Mouse (Mus musculus): ENCODE measurements around the gene Fbxl22. TPM values are rescaled to one million over a fixed set of nuclear protein-coding genes. Genes with fewer than 3 reads are reported as not detected.

Gene Fbxl22
- total RNA-seq, 1 experiment from 2014 or later = 0.52 TPM

DNA sequence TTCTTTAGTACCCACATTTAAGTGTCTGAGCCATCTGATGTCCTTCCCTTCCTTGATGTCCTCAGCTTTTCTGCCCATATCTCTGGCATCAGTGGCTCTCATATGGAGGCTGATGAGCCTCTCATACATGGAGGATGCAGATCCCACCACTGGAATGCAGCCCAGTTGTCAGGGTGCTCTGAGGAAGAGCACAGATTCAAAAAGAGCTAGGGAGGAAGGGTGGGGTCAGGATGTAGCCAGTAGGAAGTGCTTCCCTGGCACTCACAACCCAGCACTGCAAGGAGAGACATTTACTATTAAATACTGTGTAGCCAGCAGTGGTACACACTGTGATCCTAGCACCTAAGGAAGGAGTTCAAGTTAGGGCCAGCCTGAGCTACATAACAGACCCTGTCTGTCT, 8.0 kb downstream of the Fbxl22 start:
- DNase-seq = no peak

DNA sequence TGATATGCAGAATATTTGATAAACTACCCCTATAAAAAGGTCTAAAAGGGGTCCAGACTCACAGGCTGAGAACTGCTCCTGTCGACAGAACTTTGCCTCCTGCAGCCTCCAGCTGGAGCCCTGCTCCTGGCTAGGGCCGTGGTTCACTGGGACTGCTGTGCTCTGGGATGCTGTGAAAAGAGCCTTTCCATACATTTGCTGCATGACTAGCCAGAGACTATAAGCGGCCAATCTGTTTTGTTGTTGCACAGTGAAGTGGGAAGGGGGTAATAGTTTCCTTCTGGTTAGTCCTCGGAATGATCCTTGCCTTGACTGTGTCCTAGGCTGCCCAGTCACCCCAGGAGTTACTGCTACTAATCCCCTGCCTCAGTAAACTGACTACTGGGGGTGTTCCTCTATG, 8.4 kb downstream of the Fbxl22 start:
- DNase-seq = no peak

DNA sequence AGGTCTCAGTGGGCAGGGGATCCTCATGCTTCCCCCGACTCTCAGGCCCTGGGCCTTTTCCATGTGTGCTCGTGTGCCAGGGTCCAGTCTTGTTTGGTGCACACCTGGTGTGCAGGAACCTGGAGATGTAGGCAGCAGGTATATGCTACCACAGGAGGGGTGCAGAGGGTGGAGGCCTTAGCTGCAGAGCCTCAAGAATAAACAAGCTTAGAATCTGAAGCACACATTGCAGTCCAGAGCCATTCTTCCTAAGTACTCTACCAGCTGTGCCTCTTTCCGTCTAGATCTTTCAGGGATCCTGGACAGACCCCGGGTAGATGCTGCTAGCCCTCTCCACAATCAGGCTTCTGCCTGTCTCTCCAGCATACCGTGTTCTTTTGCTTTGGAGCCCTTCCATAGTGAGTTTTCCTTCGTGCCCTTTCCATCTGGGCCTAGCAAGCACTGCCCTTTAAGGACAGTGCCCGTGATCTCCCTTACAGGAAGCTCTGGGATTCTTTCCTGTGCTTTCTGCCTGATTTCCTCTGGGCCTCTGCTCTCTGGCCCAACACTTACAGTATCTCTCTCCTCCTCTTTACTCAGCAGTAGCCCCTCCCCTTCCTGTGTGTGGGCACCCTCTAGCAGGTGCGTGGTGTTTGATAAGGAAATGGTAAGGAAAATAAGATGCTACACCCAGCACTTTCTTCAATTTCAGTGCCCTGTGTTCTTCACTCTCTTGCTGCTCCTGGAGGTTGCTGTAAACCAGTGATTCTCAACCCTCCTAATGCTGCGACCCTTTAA, 9.1 kb downstream of the Fbxl22 start:
- no peak for DNase-seq

DNA sequence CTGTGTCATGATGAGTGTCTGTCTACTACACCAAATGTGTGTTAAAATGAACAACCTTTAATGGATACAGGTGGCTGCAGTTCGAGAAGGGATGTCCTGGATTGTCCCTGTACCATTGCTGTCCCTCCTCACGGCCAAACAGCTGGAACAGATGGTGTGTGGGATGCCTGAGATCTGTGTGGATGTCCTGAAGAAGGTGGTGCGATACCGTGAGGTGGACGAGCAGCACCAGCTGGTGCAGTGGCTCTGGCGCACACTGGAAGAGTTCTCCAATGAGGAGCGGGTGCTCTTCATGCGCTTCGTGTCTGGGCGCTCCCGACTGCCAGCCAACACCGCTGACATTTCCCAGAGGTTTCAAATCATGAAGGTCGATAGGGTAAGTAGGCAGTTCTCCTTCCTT, 9.9 kb downstream of the Fbxl22 start:
- no peak for DNase-seq

DNA sequence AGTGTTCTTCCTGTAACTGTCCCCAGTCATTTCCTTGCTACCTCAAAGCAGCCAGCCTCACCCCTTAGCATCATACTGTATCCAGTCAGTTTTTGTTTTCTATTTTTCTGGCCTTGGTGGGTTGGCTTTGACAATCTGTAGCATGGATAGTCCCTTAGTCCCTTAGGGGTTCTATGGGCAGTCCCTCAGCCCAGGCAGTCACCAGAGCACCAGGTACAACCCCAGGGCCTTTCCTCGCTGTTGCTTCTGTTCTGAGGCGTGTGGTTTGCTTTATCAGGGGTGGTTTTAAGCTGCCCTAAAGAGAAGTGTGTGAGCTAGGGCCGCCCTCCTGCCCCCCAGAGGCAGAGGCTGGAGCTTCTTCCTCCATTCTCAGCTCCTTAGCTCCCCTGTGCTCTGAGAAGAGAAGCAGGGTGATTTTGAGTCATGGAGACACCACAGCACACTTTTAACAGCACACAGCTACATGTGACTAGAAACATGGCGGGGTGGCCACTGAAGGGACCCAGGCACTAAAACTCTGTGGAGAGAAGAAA, 10.4 kb downstream of the Fbxl22 start:
- DNase-seq = no peak

DNA sequence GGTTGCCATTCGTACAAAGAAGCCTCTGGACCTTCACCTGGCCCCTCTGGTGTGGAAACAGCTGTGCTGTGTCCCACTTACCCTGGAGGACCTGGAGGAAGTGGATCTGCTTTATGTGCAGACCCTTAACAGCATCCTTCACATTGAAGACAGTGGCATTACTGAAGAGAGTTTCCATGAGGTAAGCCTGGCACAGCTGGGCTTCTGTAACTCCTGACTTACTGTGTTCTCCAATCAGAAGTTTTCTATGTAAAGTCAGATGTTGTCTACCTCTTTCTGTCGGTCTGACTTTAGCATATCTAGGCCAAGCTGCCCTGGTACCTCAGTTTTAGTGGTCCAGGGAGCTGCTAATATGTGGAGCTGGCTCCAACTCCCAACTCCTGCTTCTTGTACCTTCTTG, 13.1 kb downstream of the Fbxl22 start:
- no peak for DNase-seq

DNA sequence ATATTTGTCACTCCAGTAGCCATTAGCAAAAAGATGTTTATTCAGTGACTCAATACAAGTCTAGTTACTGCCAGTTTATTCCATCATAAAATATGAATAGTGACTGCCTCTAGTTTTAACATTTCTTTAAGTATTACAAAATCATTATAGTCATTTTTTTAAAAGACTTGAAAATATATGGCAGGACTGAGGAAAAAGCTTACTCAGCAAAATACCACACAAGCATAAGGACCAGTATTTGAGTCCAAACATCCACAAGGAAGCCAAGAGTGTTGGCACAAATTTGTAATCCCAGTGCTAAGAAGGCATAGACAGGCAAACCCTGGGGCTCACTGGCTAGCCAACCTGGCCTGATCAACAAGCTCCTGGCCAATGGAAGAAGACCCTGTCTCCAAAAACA, 20.4 kb downstream of the Fbxl22 start:
- no peak for DNase-seq

DNA sequence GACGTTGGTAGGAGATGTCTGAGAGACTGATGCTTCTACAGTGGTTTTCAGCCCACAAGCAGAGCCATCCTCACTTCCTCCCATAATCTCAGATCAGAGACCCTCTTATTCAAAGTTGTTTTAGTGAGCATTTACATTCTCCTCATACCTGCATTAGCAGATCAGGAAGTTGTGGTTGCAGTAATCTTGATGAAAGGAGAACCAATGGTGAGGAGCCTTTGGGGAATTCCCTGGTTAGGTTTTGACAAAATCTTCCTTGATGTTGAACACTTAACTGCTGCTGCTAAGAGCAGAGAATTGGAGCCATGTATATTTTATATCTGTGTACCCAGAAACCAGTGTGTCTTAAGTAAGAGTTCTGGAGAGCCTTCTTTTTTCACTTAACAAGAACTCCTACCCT, 22.0 kb downstream of the Fbxl22 start:
- DNase-seq = no peak

DNA sequence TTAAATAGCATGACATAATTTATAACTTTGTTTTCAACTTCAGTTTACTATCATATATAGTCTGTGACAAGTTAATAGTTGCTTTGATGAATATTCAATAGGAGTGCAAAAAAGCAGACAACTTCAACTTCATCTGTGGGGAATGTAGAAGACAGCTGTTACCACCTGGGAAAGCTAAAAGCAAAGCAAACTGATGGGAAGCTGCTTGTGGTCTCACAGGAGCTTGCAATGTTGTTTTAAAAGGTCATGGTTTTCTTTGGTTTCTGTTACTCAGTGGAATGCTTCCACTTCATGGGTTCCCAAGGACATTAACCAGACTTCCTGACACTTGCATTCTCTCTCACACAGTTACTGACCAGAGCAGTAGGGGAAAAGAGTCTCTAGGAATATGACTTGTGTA, 25.6 kb downstream of the Fbxl22 start:
- no peak for DNase-seq

DNA sequence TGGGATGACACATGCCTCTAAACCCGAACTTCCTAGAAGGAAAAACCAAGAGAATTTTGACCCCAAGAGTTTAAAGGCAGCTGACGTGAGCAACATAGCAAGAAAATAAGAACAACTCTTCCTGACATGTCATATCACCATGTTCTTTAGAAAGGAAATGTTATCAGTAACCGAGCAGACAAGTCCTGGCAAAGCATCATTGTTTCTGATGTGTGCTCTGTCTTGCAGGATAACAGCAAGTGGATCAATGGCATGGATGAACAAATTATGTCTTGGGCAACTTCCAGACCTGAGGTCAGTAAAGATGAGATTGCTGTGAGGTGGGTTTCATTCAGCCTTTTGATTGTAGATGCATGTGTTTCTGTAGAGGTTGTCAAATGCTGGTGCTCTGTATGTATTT, 31.0 kb downstream of the Fbxl22 start:
- DNase-seq = no peak

DNA sequence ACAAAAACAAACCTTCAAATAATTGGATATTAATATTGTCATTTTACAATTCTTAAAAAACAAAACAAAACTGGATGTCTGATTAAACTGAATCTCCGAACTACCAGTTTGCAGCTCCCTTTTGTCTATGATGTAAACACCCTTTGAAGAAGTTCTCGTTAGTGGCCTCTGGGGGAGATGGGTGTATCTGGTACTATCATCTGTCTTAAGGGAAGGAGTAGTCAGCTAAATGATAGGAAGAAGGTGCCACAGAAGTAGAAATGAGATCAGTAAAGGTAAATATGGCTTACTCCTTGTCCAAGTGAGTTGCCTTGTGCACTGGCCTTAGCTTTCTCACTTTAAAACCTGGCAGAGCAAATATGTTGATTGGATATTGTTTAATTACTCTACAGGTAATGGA, 36.6 kb downstream of the Fbxl22 start:
- DNase-seq = no peak

DNA sequence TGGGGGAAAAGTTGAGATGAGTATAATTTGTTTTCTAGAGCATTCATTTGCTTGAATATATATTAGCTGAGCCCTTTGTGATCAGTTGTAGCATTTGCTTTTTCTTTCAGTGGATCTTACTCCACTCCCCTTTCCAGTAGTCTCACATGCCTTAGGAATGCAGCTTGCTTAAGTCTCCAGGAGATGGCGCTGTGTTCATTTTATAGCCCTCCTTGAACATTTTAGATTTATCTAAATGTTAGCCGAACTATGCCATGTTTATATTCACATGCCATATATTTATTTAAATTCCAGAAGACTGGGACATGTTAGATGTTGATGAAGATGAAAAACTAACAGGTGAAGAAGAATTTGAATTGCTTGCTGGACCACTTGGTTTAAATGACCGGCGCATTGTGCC, 49.3 kb downstream of the Fbxl22 start:
- peak; percentile 56 for DNase-seq

Other genes with a start within 250 kb of the Fbxl22 start
- 49.1 and 49.2 TPM in 2 replicates for gene Herc1, start 164.1 kb downstream of the Fbxl22 start, total RNA-seq (2021)
- gene Usp3, start 78.5 kb upstream of the Fbxl22 start, total RNA-seq (2021) = 40.6 and 46.3 TPM in 2 replicates
- 0.33 and 0.49 TPM in 2 replicates for gene Car12, start 199.1 kb upstream of the Fbxl22 start, total RNA-seq (2021)

All from adrenal gland, postnatal 14 days (tissue).